Mouse (Mus musculus) stomach, embryonic 14.5 days (tissue): Measurements from ENCODE around the gene Atp2a2. TPM values are rescaled to one million over a fixed set of nuclear protein-coding genes. Genes with fewer than 3 reads are reported as not detected.

Source experiments
- ATAC-seq: fragments of 200-750 bp; cut with Nextera tagmentation; 2 replicates; pipeline ENCODE4 v1.8.0; 2017; ENCODE audit warnings: low read depth, moderate TSS enrichment; ENCODE audit not compliant: insufficient number of reproducible peaks, insufficient read depth, low FRiP score
- H3K27ac ChIP-seq: fragments of 300-500 bp; sonication (generic); 2 replicates; pipeline ENCODE4 v1.5.1; 2014; ENCODE audit warnings: mild to moderate bottlenecking, low read length, moderate library complexity, mixed read lengths
- H3K27me3 ChIP-seq: fragments of 300-500 bp; sonication (generic); 2 replicates; pipeline ENCODE4 v1.6.1; 2014; ENCODE audit warnings: low read length, control low read depth, mixed read lengths; ENCODE audit not compliant: control insufficient read depth, insufficient read depth
- H3K36me3 ChIP-seq: fragments of 300-500 bp; sonication (generic); 2 replicates; pipeline ENCODE4 v1.6.1; 2014; ENCODE audit warnings: mild to moderate bottlenecking, control low read depth, low read length, moderate library complexity, mixed read lengths; ENCODE audit not compliant: control insufficient read depth, insufficient read depth
- H3K4me1 ChIP-seq: fragments of 300-500 bp; sonication (generic); 2 replicates; pipeline ENCODE4 v1.6.1; 2014; ENCODE audit warnings: low read length, control low read depth, mixed read lengths; ENCODE audit not compliant: control insufficient read depth, insufficient read depth
- H3K4me2 ChIP-seq: fragments of 300-500 bp; sonication (generic); replicated peaks from 2 replicates; pipeline ENCODE4 v1.6.1; 2014; ENCODE audit warnings: low read depth, low read length, control low read depth
- H3K4me3 ChIP-seq: fragments of 300-500 bp; sonication (generic); 2 replicates; pipeline ENCODE4 v1.5.1; 2014; ENCODE audit warnings: low read depth, low read length, control low read depth
- H3K9ac ChIP-seq: fragments of 300-500 bp; sonication (generic); replicated peaks from 2 replicates; pipeline ENCODE4 v1.6.1; 2014; ENCODE audit warnings: low read depth, mild to moderate bottlenecking, control low read depth, low read length, moderate library complexity, mixed read lengths
- H3K9me3 ChIP-seq: fragments of 300-500 bp; sonication (generic); 2 replicates; pipeline ENCODE4 v1.6.1; 2016; ENCODE audit warnings: low read depth, low read length, control low read depth; ENCODE audit not compliant: control insufficient read depth
- WGBS: fragments of 180-500 bp; shearing (Covaris S2); extraction: QIAGEN DNeasy Blood & Tissue Kit; methylation state at CpG from one replicate; pipeline ENCODE4 v1.1.7; 2014; 5-methylcytosine and 5-hydroxymethylcytosine counted together
- polyA plus RNA-seq: library from polyadenylated mRNA; unstranded; fragments of >200 nt; fragmentation: Nextera tagmentation; extraction: Ambion mirVana; gene quantifications from 2 replicates; pipeline ENCODE4 v1.2.1, GENCODE M21; 2014

Atp2a2 gene
- polyA plus RNA-seq, 1 experiment from 2014 or later: 36.7 TPM

GRCm38 (mm10) chr5:122481844-122482243 lies 20.2 kb downstream of the Atp2a2 start:
- H3K4me2 ChIP-seq: no peak overlapping the region
- WGBS: 76% methylated on average over 5 of the region's 5 CpGs
- H3K27ac ChIP-seq: no peak overlapping the region
- peaks cover 66% of the 10 kb centered on the region for H3K36me3 ChIP-seq
- H3K27me3 ChIP-seq: no peaks in the 10 kb centered on the region
- H3K9ac ChIP-seq: no peak overlapping the region
- no peaks in the 10 kb centered on the region for H3K4me1 ChIP-seq
- no peak for ATAC-seq
- no peak overlapping the region for H3K4me3 ChIP-seq
- no peaks in the 10 kb centered on the region for H3K9me3 ChIP-seq

- no peak overlapping the region for H3K27ac ChIP-seq
- 57% methylated on average over 2 of the region's 2 CpGs for WGBS
- H3K4me2 ChIP-seq: no peak overlapping the region
- no peak overlapping the region for H3K9ac ChIP-seq
- no peak overlapping the region for H3K4me3 ChIP-seq
- H3K27me3 ChIP-seq: no peaks in the 10 kb centered on the region
- no peaks in the 10 kb centered on the region for H3K9me3 ChIP-seq
- peaks cover 53% of the 10 kb centered on the region for H3K36me3 ChIP-seq
- no peaks in the 10 kb centered on the region for H3K4me1 ChIP-seq
- no peak for ATAC-seq
Observed at GRCm38 (mm10) chr5:122479131-122479530, 22.9 kb downstream of the Atp2a2 start.

- 90% methylated on average over 3 of the region's 3 CpGs for WGBS
- Histone ChIP-seq H3K27me3 (no peaks in the 10 kb centered on the region), H3K36me3 (peaks cover 53% of the 10 kb centered on the region), H3K4me3 (no peak overlapping the region), H3K4me2 (no peak overlapping the region), H3K4me1 (no peaks in the 10 kb centered on the region), H3K9me3 (no peaks in the 10 kb centered on the region), H3K27ac (no peak overlapping the region), H3K9ac (no peak overlapping the region)
- ATAC-seq: no peak
Observed at GRCm38 (mm10) chr5:122477492-122477891, 24.5 kb downstream of the Atp2a2 start.

- 61% methylated on average over 3 of the region's 3 CpGs for WGBS
- Histone ChIP-seq H3K27ac (no peak overlapping the region), H3K9ac (no peak overlapping the region), H3K4me1 (no peaks in the 10 kb centered on the region), H3K4me2 (no peak overlapping the region), H3K4me3 (no peak overlapping the region), H3K9me3 (no peaks in the 10 kb centered on the region), H3K36me3 (peaks cover 53% of the 10 kb centered on the region), H3K27me3 (no peaks in the 10 kb centered on the region)
- ATAC-seq: no peak
Observed at GRCm38 (mm10) chr5:122476078-122476477, 25.9 kb downstream of the Atp2a2 start.

- no peak for ATAC-seq
- H3K9ac ChIP-seq: no peak overlapping the region
- peaks cover 61% of the 10 kb centered on the region for H3K36me3 ChIP-seq
- 83% methylated on average over 4 of the region's 4 CpGs for WGBS
- no peaks in the 10 kb centered on the region for H3K9me3 ChIP-seq
- H3K4me1 ChIP-seq: no peaks in the 10 kb centered on the region
- H3K27me3 ChIP-seq: no peaks in the 10 kb centered on the region
- no peak overlapping the region for H3K27ac ChIP-seq
- no peak overlapping the region for H3K4me2 ChIP-seq
- H3K4me3 ChIP-seq: no peak overlapping the region
Observed at GRCm38 (mm10) chr5:122474643-122475363, 27.2 kb downstream of the Atp2a2 start.

- H3K4me2 ChIP-seq: no peak overlapping the region
- H3K4me3 ChIP-seq: no peak overlapping the region
- 62% methylated on average over 5 of the region's 5 CpGs for WGBS
- no peaks in the 10 kb centered on the region for H3K9me3 ChIP-seq
- no peaks in the 10 kb centered on the region for H3K27me3 ChIP-seq
- ATAC-seq: 0 out of 2 replicates have a peak, but pooled peaks have one; percentile 23
- peaks cover 76% of the 10 kb centered on the region for H3K36me3 ChIP-seq
- no peak overlapping the region for H3K27ac ChIP-seq
- no peak overlapping the region for H3K9ac ChIP-seq
- no peaks in the 10 kb centered on the region for H3K4me1 ChIP-seq
Observed at GRCm38 (mm10) chr5:122471658-122472057, 30.4 kb downstream of the Atp2a2 start.

GRCm38 (mm10) chr5:122461431-122461830 lies 40.6 kb downstream of the Atp2a2 start:
- Histone ChIP-seq H3K4me2 (no peak overlapping the region), H3K4me3 (no peak overlapping the region), H3K4me1 (no peaks in the 10 kb centered on the region), H3K36me3 (peaks cover 99% of the 10 kb centered on the region), H3K27me3 (no peaks in the 10 kb centered on the region), H3K9ac (no peak overlapping the region), H3K27ac (no peak overlapping the region), H3K9me3 (no peaks in the 10 kb centered on the region)
- 79% methylated on average over 9 of the region's 9 CpGs for WGBS
- no peak for ATAC-seq

- H3K27ac ChIP-seq: no peak overlapping the region
- WGBS: 87% methylated on average over 11 of the region's 11 CpGs
Observed at GRCm38 (mm10) chr5:122460656-122461055, 41.4 kb downstream of the Atp2a2 start.

GRCm38 (mm10) chr5:122459335-122459734 lies 42.7 kb downstream of the Atp2a2 start:
- Histone ChIP-seq H3K9ac (no peak overlapping the region), H3K27me3 (no peaks in the 10 kb centered on the region)

More at GRCm38 (mm10) chr5:122460656-122461055, 41.4 kb downstream of the Atp2a2 start:
- Histone ChIP-seq H3K9me3 (no peaks in the 10 kb centered on the region), H3K27me3 (no peaks in the 10 kb centered on the region), H3K4me1 (no peaks in the 10 kb centered on the region), H3K9ac (no peak overlapping the region), H3K4me2 (no peak overlapping the region), H3K4me3 (no peak overlapping the region), H3K36me3 (peaks cover 99% of the 10 kb centered on the region)
- no peak for ATAC-seq

More at GRCm38 (mm10) chr5:122459335-122459734, 42.7 kb downstream of the Atp2a2 start:
- H3K36me3 ChIP-seq: peaks cover 99% of the 10 kb centered on the region
- H3K27ac ChIP-seq: no peak overlapping the region
- H3K9me3 ChIP-seq: no peaks in the 10 kb centered on the region
- H3K4me3 ChIP-seq: no peak overlapping the region
- H3K4me2 ChIP-seq: no peak overlapping the region
- ATAC-seq: no peak
- WGBS: 94% methylated on average over 5 of the region's 5 CpGs
- no peaks in the 10 kb centered on the region for H3K4me1 ChIP-seq
